Mouse (Mus musculus) 416B (cell line): ENCODE measurements at regions not wholly inside any gene's neighbourhood (a gene's known extent, or its start where the extent isn't known, plus 50 kb on each side); places are given as distances from the start of the nearest gene placed in this dataset.

Experiments used
- DNase-seq: peaks from one replicate; pipeline ENCODE4 v3.0.0; 2011; ENCODE audit warnings: low read depth

GRCm38 (mm10) chr16:90666271-90666986, 60.8 kb downstream of the Mis18a start:
- no peak for DNase-seq

- DNase-seq, result no peak
These were observed 63.1 kb downstream of the Mis18a start for GRCm38 (mm10) chr16:90664086-90664485.

- no peak for DNase-seq
These were observed 69.2 kb downstream of the Mis18a start for GRCm38 (mm10) chr16:90658050-90658449.

GRCm38 (mm10) chr16:90657027-90657426, 70.2 kb downstream of the Mis18a start:
- no peak for DNase-seq

- no peak for DNase-seq
These were observed 70.6 kb downstream of the Mis18a start for GRCm38 (mm10) chr16:90656571-90657011.

- no peak for DNase-seq
These were observed 72.4 kb downstream of the Mis18a start for GRCm38 (mm10) chr16:90654853-90655252.

GRCm38 (mm10) chr16:90652821-90653220, 74.4 kb downstream of the Mis18a start:
- peak; percentile 16 for DNase-seq

GRCm38 (mm10) chr16:90648161-90648560, 79.0 kb downstream of the Mis18a start:
- DNase-seq, result no peak

GRCm38 (mm10) chr16:90642671-90643070, 84.5 kb downstream of the Mis18a start:
- no peak for DNase-seq

GRCm38 (mm10) chr16:90635216-90635615, 92.0 kb downstream of the Mis18a start:
- peak; percentile 24 for DNase-seq

- DNase-seq, result no peak
These were observed 97.2 kb downstream of the Mis18a start for GRCm38 (mm10) chr16:90629976-90630375.

GRCm38 (mm10) chr16:90629121-90629930, 97.9 kb downstream of the Mis18a start:
- no peak for DNase-seq

- DNase-seq, result no peak
These were observed 98.5 kb downstream of the Mis18a start for GRCm38 (mm10) chr16:90628605-90629120.

GRCm38 (mm10) chr16:90626035-90626670, 101.1 kb downstream of the Mis18a start:
- DNase-seq, result no peak

- no peak for DNase-seq
These were observed 101.7 kb downstream of the Mis18a start for GRCm38 (mm10) chr16:90625301-90626034.

- DNase-seq, result no peak
These were observed 103.1 kb downstream of the Mis18a start for GRCm38 (mm10) chr16:90624039-90624625.

- no peak for DNase-seq
These were observed 104.5 kb downstream of the Mis18a start for GRCm38 (mm10) chr16:90622677-90623225.

GRCm38 (mm10) chr16:90621761-90622411, 105.3 kb downstream of the Mis18a start:
- no peak for DNase-seq

- DNase-seq, result no peak
These were observed 107.5 kb downstream of the Mis18a start for GRCm38 (mm10) chr16:90619565-90620311.

- no peak for DNase-seq
These were observed 111.4 kb downstream of the Mis18a start for GRCm38 (mm10) chr16:90615791-90616190.
